Mouse (Mus musculus) adrenal gland (tissue): ENCODE measurements at regions not wholly inside any gene's neighbourhood (a gene's known extent, or its start where the extent isn't known, plus 50 kb on each side); places are given as distances from the start of the nearest gene placed in this dataset.

Experiments
- intact Hi-C: fragments of 180-260 bp; cut with DNase I; formaldehyde crosslinking; loops from one replicate; pipeline ENCODE4 v1.15.1; 2025

DNA sequence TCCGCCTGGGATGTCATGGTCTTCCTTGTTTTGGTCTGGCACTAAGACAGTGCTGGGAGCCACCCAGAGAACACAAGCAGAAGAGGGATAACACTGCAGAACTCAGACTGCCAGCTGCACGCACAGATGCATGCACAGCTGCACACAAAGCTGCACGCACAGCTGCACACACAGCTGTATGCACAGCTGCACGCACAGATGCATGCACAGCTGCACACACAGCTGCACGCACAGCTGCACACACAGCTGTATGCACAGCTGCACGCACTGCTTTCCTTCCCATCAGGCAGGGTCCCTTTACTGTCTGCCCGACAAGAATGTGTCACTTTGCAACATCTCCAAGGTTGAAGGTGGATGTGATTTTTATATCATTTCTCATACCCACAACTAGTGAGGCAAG is 122.9 kb upstream of the Egln3 start:
- intact Hi-C loops = no loop called here

DNA sequence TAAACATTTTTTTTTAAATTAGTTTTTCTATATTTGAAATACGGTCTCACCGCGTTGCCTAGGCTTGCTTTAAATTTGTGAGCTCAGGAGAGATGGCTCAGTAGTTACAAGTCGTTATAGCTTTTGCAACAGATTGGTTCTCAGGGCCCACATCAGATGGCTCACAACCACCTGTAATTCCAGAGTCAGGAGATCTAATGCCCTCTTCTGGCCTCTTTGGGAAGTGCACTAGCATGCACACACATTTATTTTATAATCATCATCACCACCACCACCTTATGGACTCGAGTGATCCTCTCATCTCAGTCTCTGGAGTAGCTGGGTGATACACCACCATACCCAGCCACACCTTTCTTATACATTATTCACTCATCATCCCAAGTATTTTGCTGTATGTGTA is 116.9 kb upstream of the Egln3 start:
- intact Hi-C loops = no loop called here

- intact Hi-C loops = no loop called here
Observed at GRCm38 (mm10) chr12:54316980-54317471, 113.4 kb upstream of the Egln3 start.

- intact Hi-C loops = no loop called here
Observed at GRCm38 (mm10) chr12:54316066-54316567, 112.5 kb upstream of the Egln3 start.

- intact Hi-C loops = no loop called here
Observed at GRCm38 (mm10) chr12:54314153-54314552, 110.5 kb upstream of the Egln3 start.

DNA sequence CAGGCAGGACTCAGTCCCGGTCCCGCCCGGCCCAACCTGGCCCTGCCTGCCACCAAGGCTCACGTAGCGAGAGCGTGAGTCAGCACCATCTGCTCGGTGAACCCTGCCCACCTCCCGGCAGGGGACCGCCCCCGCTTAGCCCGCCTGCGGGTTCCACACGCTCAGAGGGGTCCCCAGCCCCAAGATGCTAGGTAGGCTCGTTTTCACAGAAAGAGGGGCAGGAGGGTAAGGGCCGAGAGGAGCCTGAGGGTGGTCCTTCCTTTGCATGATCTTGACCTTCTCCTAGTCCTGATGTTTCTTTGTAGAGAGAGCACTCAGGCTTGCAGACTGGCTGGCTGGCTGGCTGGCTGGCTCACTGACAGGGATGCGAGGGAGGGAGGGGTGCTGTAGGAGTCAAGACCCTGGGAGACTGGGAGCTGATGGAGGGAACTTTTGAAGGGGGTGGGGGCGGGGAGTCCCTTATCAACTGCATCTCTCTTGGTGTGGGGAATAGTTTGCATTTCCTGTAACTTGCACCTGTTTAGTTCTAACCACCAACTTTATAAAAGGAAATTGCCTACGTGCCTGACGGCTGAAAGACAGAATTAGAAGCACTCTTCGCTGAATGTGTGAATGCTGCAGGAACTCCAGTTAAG is 109.7 kb upstream of the Egln3 start:
- intact Hi-C loops = no loop called here

- intact Hi-C loops = no loop called here
Observed at GRCm38 (mm10) chr12:54312522-54313210, 109.0 kb upstream of the Egln3 start.

GRCm38 (mm10) chr12:54311896-54312521 is 108.3 kb upstream of the Egln3 start:
- intact Hi-C loops = no loop called here

DNA sequence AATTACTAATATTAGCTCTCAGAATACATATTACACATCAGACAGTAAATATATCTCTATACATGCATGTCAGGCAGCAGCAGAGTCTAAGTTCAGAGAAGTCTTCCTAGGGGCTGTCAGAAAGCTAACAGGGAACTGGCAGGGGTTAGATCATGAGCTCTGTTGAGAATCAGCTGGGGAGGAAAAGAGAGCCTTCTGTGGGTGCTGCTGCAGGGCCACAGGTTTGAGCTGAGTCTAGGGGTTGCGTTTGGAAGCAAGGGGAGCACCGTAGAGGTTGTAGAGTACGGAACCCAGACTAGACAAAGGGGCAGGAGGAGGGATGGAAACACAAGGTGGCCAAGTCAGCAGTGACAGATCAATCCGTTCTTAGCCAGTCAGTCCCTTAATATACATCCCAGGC is 106.2 kb upstream of the Egln3 start:
- intact Hi-C loops = no loop called here

- intact Hi-C loops = no loop called here
Observed at GRCm38 (mm10) chr12:54309219-54309618, 105.6 kb upstream of the Egln3 start.

DNA sequence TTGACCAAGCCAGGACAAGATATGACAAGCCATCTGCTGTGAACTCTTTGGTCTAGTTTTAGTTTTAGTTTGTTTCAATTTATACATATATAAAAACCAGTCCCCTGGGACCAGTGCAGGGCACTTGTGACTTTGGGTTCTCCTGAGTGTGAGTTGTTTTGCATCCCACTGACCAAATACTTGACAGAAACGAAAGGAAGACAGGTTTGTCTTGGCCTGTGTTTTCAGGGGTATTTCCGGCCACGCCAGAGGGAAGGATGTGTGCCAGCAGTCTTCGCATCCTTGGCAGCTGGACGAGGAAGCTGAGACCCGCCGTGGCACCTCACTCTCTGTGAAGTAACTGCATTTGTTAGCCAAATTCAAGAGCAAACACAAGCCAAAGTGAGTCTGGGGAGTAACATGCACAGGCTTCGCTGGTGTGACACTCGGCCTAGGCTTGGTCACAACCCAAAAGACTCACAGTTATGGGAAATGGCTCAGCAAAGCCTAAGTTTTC is 101.5 kb upstream of the Egln3 start:
- intact Hi-C loops = no loop called here

- intact Hi-C loops = no loop called here
Observed at GRCm38 (mm10) chr12:54303746-54304145, 100.1 kb upstream of the Egln3 start.

DNA sequence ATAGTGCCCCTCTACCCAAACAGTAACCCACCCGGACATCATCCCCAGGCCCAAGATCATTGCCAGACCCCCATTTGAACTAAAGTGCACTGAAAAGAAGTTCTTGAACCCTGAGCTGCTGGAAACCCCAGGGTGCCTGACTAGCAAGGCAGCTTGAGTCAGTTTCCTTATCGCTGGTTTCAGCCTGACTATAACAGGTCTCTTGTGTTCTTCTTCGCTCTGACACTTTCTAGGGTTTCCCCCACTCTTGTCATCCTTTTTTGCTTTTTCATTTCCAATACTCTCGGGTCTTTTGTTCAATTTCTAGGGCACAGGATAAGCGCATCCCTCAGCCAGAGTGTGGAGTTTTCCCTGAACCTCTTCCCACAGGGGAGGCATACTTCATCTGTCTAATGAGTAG is 95.8 kb upstream of the Egln3 start:
- intact Hi-C loops = no loop called here

- intact Hi-C loops = no loop called here
Observed at GRCm38 (mm10) chr12:54293248-54293647, 89.6 kb upstream of the Egln3 start.

DNA sequence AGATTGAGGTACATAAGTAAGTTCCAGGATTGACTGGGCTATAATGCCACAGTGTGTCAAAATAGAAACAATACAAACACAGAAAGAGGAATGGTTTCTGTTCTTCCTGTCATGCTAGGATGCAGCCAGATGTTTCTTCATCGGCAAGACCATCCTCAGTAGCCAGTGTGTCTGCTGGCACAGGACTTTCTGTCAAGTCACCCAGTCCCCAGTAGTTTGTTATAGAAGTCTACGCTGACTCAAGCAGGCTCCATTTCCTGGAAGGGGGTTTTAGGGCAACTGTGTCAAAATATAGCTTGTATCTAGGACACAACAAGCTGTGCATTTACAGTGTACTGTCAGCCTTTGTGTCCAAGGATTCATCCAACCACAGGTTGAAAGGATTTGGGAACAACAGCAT is 86.7 kb upstream of the Egln3 start:
- intact Hi-C loops = no loop called here

GRCm38 (mm10) chr12:54288747-54289146 is 85.1 kb upstream of the Egln3 start:
- intact Hi-C loops = no loop called here

GRCm38 (mm10) chr12:54288041-54288502 is 84.4 kb upstream of the Egln3 start:
- intact Hi-C loops = no loop called here

GRCm38 (mm10) chr12:54286911-54287819 is 83.5 kb upstream of the Egln3 start:
- intact Hi-C loops = no loop called here

- intact Hi-C loops = no loop called here
Observed at GRCm38 (mm10) chr12:54283646-54284045, 80.0 kb upstream of the Egln3 start.

DNA sequence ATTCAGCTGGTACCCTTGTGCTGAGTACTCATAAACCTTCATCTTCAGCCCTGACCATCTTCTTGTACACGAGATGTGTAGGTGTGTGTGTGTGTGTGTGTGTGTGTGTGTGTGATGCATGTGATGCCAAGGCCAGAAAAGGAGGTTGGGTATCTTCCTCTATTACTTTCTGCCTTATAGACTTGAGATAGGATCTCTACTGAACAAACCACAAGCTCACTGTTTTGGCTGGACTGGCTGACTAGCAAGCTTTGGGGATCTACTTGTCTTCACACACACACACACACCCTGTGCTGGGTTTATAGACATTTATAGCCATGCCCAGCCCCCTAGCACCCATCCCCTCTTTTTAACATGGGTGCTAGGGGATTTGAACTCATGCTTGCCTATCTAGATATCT is 79.4 kb upstream of the Egln3 start:
- intact Hi-C loops = no loop called here
